Mouse (Mus musculus): Measurements from ENCODE around the gene Chchd6.

- TF ChIP-seq CTCF (IDR thresholded peaks at IDR 0.05), result no peak
- TF ChIP-seq EP300 (IDR thresholded peaks at IDR 0.05; ENCODE audit: insufficient read depth, low read depth, low read length), result no peak
- no peak for TF ChIP-seq POLR2A (IDR thresholded peaks at IDR 0.05; ENCODE audit: insufficient read depth, low read depth, low read length)
Observed at GRCm38 (mm10) chr6:89584634-89585409, 10.6 kb downstream of the Chchd6 start.

Data from heart, adult 2 months (tissue).